Mouse (Mus musculus) embryonic facial prominence, embryonic 11.5 days (tissue): ENCODE measurements around the gene Soga3. TPM values are rescaled to one million over a fixed set of nuclear protein-coding genes. Genes with fewer than 3 reads are reported as not detected.

Experiments
- ATAC-seq: fragments of 200-750 bp; cut with Nextera tagmentation; replicated peaks from 2 replicates; pipeline ENCODE4 v1.8.0; 2017; ENCODE audit warnings: low read depth; ENCODE audit not compliant: insufficient number of reproducible peaks, low FRiP score, low TSS enrichment
- DNase-seq: peaks from one replicate; pipeline ENCODE4 v3.0.0-alpha.2; 2015; ENCODE audit warnings: low spot score
- H3K27ac ChIP-seq: fragments of 300-500 bp; sonication (generic); replicated peaks from 2 replicates; pipeline ENCODE4 v1.5.1; 2014; ENCODE audit warnings: mild to moderate bottlenecking, low read depth, low read length, control low read depth
- H3K27me3 ChIP-seq: fragments of 300-500 bp; sonication (generic); 2 replicates; pipeline ENCODE4 v1.6.1; 2014; ENCODE audit warnings: mild to moderate bottlenecking, low read length, moderate library complexity, mixed read lengths; ENCODE audit not compliant: control insufficient read depth, insufficient read depth
- H3K36me3 ChIP-seq: fragments of 300-500 bp; sonication (generic); replicated peaks from 2 replicates; pipeline ENCODE4 v1.6.1; 2014; ENCODE audit warnings: low read depth, mild to moderate bottlenecking, low read length, moderate library complexity, mixed read lengths; ENCODE audit not compliant: control insufficient read depth, insufficient read depth
- H3K4me1 ChIP-seq: fragments of 300-500 bp; sonication (generic); 2 replicates; pipeline ENCODE4 v1.6.1; 2014; ENCODE audit warnings: low read length, mixed read lengths; ENCODE audit not compliant: control insufficient read depth, insufficient read depth
- H3K4me2 ChIP-seq: fragments of 300-500 bp; sonication (generic); 2 replicates; pipeline ENCODE4 v1.6.1; 2014; ENCODE audit warnings: low read depth, mild to moderate bottlenecking, control low read depth, low read length, moderate library complexity
- H3K4me3 ChIP-seq: fragments of 300-500 bp; sonication (generic); 2 replicates; pipeline ENCODE4 v1.5.1; 2014; ENCODE audit warnings: low read depth, low read length, control low read depth
- H3K9ac ChIP-seq: fragments of 300-500 bp; sonication (generic); replicated peaks from 2 replicates; pipeline ENCODE4 v1.6.1; 2014; ENCODE audit warnings: mild to moderate bottlenecking, control low read depth, low read length
- H3K9me3 ChIP-seq: fragments of 300-500 bp; sonication (generic); replicated peaks from 2 replicates; pipeline ENCODE4 v1.6.1; 2016; ENCODE audit warnings: mild to moderate bottlenecking, low read length, inconsistent platforms, mixed read lengths; ENCODE audit not compliant: control insufficient read depth
- WGBS: fragments of 180-500 bp; shearing (Covaris S2); extraction: QIAGEN DNeasy Blood & Tissue Kit; methylation state at CpG from one replicate; pipeline ENCODE4 v1.1.7; 2014; 5-methylcytosine and 5-hydroxymethylcytosine counted together
- polyA plus RNA-seq: library from polyadenylated mRNA; unstranded; fragments of >200 nt; fragmentation: Nextera tagmentation; extraction: Ambion mirVana; gene quantifications from 2 replicates; pipeline ENCODE4 v1.2.1, GENCODE M21; 2014

Soga3 gene
- polyA plus RNA-seq, 1 experiment from 2014 or later, result 7.8 TPM

DNA sequence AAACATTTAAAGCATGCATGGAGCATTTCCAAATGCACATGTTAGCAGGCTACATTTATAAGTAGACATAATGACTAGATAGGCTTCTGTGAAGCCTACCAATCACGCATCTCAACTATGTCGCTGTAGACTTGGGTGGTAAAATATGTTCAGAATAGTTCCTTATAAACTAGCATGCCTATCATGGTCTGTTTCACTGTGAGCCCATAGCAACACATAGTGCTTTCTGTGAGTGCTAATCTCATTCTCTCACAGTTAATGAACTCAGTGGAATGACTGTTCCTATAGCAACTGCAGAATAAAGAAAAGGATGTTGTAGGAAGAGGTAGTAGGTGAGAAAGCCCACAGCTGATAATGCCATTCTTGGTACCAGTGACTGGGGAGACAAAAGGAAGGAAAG is 37.4 kb downstream of the Soga3 start:
- Histone ChIP-seq H3K27me3 (no peaks in the 10 kb centered on the region), H3K27ac (no peak overlapping the region), H3K4me1 (no peaks in the 10 kb centered on the region), H3K4me2 (no peak overlapping the region), H3K9ac (no peak overlapping the region), H3K36me3 (no peaks in the 10 kb centered on the region), H3K4me3 (no peak overlapping the region), H3K9me3 (no peaks in the 10 kb centered on the region)
- 88% methylated on average over 2 of the region's 2 CpGs for WGBS
- DNase-seq (no peak), ATAC-seq (no peak)

DNA sequence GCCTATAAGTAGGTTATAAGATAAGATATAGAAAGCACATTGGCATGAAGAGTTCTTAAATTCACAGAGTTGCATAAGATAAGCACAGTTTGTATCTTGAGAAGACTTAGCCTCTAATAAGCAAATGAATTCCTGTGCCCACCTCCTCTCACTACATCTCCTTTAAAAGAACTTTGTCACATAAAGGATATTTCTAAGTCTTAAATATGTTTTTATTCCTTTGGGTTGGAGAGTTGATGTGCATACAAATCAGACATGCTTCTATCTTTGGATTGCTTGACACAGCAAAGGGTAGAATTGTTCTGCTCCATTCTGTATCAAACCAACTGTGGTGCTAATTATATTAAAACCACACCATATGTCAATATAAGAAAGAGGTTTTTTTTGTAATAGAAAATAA is 50.1 kb downstream of the Soga3 start:
- no peak overlapping the region for H3K4me3 ChIP-seq
- H3K9ac ChIP-seq, result no peak overlapping the region
- no peak overlapping the region for H3K4me2 ChIP-seq
- DNase-seq, result no peak
- no peak for ATAC-seq
- no peaks in the 10 kb centered on the region for H3K27me3 ChIP-seq
- no peak overlapping the region for H3K27ac ChIP-seq
- H3K36me3 ChIP-seq, result no peaks in the 10 kb centered on the region
- no peaks in the 10 kb centered on the region for H3K4me1 ChIP-seq
- no peaks in the 10 kb centered on the region; the same call in 1 of the 2 replicates for H3K9me3 ChIP-seq

DNA sequence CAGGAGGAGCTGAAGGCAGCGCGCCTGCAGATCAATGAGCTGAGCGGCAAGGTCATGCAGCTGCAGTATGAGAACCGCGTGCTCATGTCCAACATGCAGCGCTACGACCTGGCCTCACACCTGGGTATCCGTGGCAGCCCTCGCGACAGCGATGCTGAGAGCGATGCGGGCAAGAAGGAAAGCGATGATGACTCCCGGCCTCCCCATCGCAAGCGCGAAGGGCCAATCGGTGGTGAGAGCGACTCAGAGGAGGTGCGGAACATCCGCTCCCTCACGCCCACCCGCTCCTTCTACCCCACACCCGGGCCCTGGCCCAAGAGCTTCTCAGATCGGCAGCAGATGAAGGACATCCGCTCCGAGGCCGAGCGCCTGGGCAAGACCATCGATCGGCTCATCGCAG is 53.2 kb downstream of the Soga3 start:
- Histone ChIP-seq H3K4me2 (no peak overlapping the region), H3K4me3 (no peak overlapping the region), H3K4me1 (no peaks in the 10 kb centered on the region), H3K9ac (no peak overlapping the region), H3K27me3 (no peaks in the 10 kb centered on the region), H3K9me3 (no peaks in the 10 kb centered on the region; the same call in 1 of the 2 replicates), H3K27ac (no peak overlapping the region), H3K36me3 (no peaks in the 10 kb centered on the region)
- ATAC-seq (no peak; the same call in 1 of the 2 replicates), DNase-seq (no peak)
- 98% methylated on average over 33 of the region's 33 CpGs for WGBS

DNA sequence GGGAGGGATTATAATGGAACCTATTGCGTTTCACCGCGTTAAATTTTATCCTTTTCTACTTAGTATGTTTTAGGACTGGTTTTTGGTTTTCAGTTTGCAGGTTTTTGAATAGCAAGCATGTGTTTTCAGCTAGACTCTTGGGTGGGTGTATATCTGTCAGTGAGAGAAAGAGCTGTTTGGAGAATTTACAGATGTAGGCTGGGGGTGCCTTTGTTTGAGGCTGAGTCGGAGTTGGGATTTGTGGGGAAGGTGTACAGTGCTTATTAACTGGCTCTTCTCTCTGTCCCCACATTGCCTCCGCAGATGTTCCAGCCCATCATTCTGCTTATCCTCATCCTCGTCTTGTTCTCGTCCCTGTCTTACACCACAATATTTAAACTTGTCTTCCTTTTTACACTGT is 55.0 kb downstream of the Soga3 start, which contains the start of gene Gm49353:
TSS of gene Gm49353 (plus strand) at position 313 of the 400 bp plus-strand sequence.
- ATAC-seq (no peak), DNase-seq (no peak)
- H3K9ac ChIP-seq, result no peak within 1 kb of the TSS
- H3K27ac ChIP-seq, result no peak within 1 kb of the TSS
- H3K4me2 ChIP-seq, result no peak within 1 kb of the TSS
- 92% methylated on average over 7 of the region's 7 CpGs for WGBS
- no peaks in the 10 kb centered on the region for H3K27me3 ChIP-seq
- H3K9me3 ChIP-seq, result no peaks in the 10 kb centered on the region; the same call in 1 of the 2 replicates
- H3K36me3 ChIP-seq, result no peaks in the 10 kb centered on the region
- no peaks in the 10 kb centered on the region for H3K4me1 ChIP-seq
- no peak within 1 kb of the TSS for H3K4me3 ChIP-seq

DNA sequence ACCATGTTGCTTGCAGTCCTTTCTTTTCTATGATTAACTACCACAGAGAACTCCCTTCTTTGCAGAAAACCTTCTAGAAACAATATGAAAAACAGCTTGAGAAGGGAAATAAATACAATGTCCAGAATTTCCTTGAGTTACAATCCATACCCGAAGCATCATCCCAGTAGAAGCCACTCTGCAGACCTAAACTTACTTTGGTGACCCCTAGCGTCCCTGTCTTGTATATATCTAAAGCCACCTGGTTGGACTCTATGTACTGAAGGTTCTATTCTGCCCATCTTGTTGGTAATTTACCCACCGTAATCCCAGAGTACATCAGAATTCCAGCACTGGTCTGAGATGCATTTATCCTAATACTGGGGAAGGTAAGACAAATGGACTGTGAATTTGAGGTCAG is 56.2 kb downstream of the Soga3 start:
- no peak for DNase-seq
- Histone ChIP-seq H3K4me2 (no peak overlapping the region), H3K4me3 (no peak overlapping the region), H3K9me3 (no peaks in the 10 kb centered on the region; the same call in 1 of the 2 replicates), H3K27me3 (no peaks in the 10 kb centered on the region), H3K36me3 (no peaks in the 10 kb centered on the region), H3K27ac (no peak overlapping the region), H3K9ac (no peak overlapping the region), H3K4me1 (no peaks in the 10 kb centered on the region)
- ATAC-seq, result no peak
- 70% methylated on average over 3 of the region's 3 CpGs for WGBS

DNA sequence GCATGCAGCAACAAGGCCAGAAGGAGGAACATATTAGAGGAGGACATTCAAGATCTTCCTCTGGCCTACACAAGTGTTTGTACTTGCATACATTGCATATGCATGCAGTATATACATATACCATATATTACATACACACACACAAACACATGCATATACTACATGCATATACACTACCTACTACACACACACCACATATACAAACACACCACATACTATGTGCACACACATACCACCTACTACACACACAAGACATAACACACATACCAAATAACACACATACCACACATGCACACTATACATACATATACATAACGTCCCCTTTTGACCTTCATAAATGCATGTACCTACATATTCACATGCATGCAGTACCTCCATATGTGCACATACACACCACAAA is 57.0 kb downstream of the Soga3 start:
- H3K4me2 ChIP-seq, result no peak overlapping the region
- H3K36me3 ChIP-seq, result no peaks in the 10 kb centered on the region
- no peaks in the 10 kb centered on the region for H3K27me3 ChIP-seq
- H3K4me1 ChIP-seq, result no peaks in the 10 kb centered on the region
- H3K27ac ChIP-seq, result no peak overlapping the region
- no peak for DNase-seq
- 97% methylated on average over 1 of the region's 1 CpGs for WGBS
- ATAC-seq, result no peak
- no peak overlapping the region for H3K4me3 ChIP-seq
- no peaks in the 10 kb centered on the region; the same call in 1 of the 2 replicates for H3K9me3 ChIP-seq
- H3K9ac ChIP-seq, result no peak overlapping the region

DNA sequence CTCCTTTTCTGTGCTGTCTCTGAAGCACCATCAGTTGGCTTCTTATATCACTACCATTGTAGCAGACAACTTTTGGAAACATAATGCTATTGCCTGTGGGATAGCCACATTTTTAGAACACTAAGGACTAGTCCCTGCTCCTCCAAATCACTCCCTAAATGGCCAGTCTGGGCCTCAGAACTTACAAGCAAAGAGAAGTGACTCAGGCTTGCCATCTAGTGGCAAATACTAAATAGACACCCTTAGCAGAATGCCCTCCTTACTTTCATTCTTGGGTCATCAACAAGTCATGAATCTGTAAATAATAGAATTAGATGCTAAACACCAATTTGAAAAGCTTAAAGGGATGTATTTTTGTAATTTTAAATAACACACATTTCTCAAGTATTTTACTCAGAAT is 63.1 kb downstream of the Soga3 start:
- peak; percentile 74 for DNase-seq
- Histone ChIP-seq H3K27me3 (no peaks in the 10 kb centered on the region), H3K9ac (no peak overlapping the region), H3K36me3 (no peaks in the 10 kb centered on the region), H3K27ac (no peak overlapping the region), H3K4me2 (no peak overlapping the region), H3K9me3 (no peaks in the 10 kb centered on the region), H3K4me3 (no peak overlapping the region), H3K4me1 (no peaks in the 10 kb centered on the region)
- ATAC-seq, result 0 out of 2 replicates have a peak, but pooled peaks have one; percentile 46

DNA sequence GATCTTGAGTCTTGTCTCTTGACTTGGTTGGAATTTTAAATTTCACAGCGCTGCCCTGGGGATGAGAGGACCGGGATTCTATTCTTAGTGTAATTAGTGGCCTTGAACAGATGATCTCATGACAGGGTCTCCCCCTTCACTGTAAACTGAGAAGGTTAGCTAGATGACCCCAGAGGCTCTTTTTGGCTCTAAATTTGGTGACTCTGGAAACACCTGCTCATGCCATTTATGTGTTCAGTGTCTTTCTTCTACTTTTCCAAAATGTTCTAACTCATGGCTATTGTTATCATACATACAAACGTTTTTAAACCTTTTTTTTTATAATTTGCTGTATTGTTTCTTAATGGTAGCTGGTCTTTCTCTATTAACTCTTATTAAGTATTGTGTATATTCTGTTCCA is 65.1 kb downstream of the Soga3 start:
- DNase-seq, result no peak

More for the DNA sequence above, 65.1 kb downstream of the Soga3 start:
- Histone ChIP-seq H3K27ac (no peak overlapping the region), H3K9me3 (no peaks in the 10 kb centered on the region), H3K4me1 (no peaks in the 10 kb centered on the region), H3K4me2 (no peak overlapping the region), H3K4me3 (no peak overlapping the region), H3K27me3 (no peaks in the 10 kb centered on the region), H3K36me3 (no peaks in the 10 kb centered on the region), H3K9ac (no peak overlapping the region)
- WGBS, result 45% methylated on average over 3 of the region's 3 CpGs
- ATAC-seq, result no peak
